Mouse (Mus musculus) monocyte, adult 2 months (primary cell): ENCODE data around the gene 3110082J24Rik.

ENCODE experiments used
- DNase-seq, 2 experiments: peaks; one replicate each; pipeline ENCODE4 v3.0.0; 2022; ENCODE audit warnings: low spot score in 2 of 2, low read depth in 1 of 2

3110082J24Rik gene

GRCm38 (mm10) chr5:30105668-30106300, at the start of gene 3110082J24Rik:
Gene 3110082J24Rik (minus strand): TSS chr5:30106086.
- no peak for DNase-seq

GRCm38 (mm10) chr5:30155395-30155792, 49.5 kb upstream of the 3110082J24Rik start:
- no peak for DNase-seq

GRCm38 (mm10) chr5:30154474-30155394, 48.8 kb upstream of the 3110082J24Rik start, which contains the start of the genes Hadha and Hadhb:
Gene Hadha (minus strand): TSS chr5:30155162.
Gene Hadhb (plus strand): TSS chr5:30155248.
- peak; percentile 82 to 94 for DNase-seq

- no peak for DNase-seq
Measured at GRCm38 (mm10) chr5:30154013-30154412, 48.1 kb upstream of the 3110082J24Rik start.

GRCm38 (mm10) chr5:30153222-30153621, 47.3 kb upstream of the 3110082J24Rik start:
- no peak for DNase-seq

- DNase-seq: no peak
Measured at GRCm38 (mm10) chr5:30152413-30152812, 46.5 kb upstream of the 3110082J24Rik start.

- no peak for DNase-seq
Measured at GRCm38 (mm10) chr5:30152007-30152406, 46.1 kb upstream of the 3110082J24Rik start.

- no peak for DNase-seq
Measured at GRCm38 (mm10) chr5:30148133-30148920, 42.4 kb upstream of the 3110082J24Rik start.

GRCm38 (mm10) chr5:30146526-30146925, 40.6 kb upstream of the 3110082J24Rik start:
- no peak for DNase-seq

- DNase-seq: no peak
Measured at GRCm38 (mm10) chr5:30138193-30138592, 32.3 kb upstream of the 3110082J24Rik start.

- DNase-seq: no peak
Measured at GRCm38 (mm10) chr5:30137271-30137670, 31.4 kb upstream of the 3110082J24Rik start.

GRCm38 (mm10) chr5:30135711-30136231, 29.9 kb upstream of the 3110082J24Rik start:
- DNase-seq: no peak

GRCm38 (mm10) chr5:30132173-30132572, 26.3 kb upstream of the 3110082J24Rik start:
- DNase-seq: no peak

GRCm38 (mm10) chr5:30131246-30131645, 25.4 kb upstream of the 3110082J24Rik start:
- no peak for DNase-seq

- no peak for DNase-seq
Measured at GRCm38 (mm10) chr5:30128680-30129079, 22.8 kb upstream of the 3110082J24Rik start.

- DNase-seq: no peak
Measured at GRCm38 (mm10) chr5:30127921-30128597, 22.2 kb upstream of the 3110082J24Rik start.

- DNase-seq: no peak
Measured at GRCm38 (mm10) chr5:30126756-30127155, 20.9 kb upstream of the 3110082J24Rik start.

- no peak for DNase-seq
Measured at GRCm38 (mm10) chr5:30125587-30125986, 19.7 kb upstream of the 3110082J24Rik start.

GRCm38 (mm10) chr5:30122481-30122880, 16.6 kb upstream of the 3110082J24Rik start:
- DNase-seq: no peak

GRCm38 (mm10) chr5:30120106-30120505, 14.2 kb upstream of the 3110082J24Rik start:
- no peak for DNase-seq
